Mouse (Mus musculus): ENCODE data around the gene Dock6. TPM values are rescaled to one million over a fixed set of nuclear protein-coding genes. Genes with fewer than 3 reads are reported as not detected.
"Not testable (repeated sequence)": the region's sequence is repeated elsewhere in the genome, so short reads cannot be mapped to it uniquely, and the experiment has no call there.

Gene Dock6
- polyA plus RNA-seq, 1 experiment from 2014 or later = 14.0 TPM

DNA sequence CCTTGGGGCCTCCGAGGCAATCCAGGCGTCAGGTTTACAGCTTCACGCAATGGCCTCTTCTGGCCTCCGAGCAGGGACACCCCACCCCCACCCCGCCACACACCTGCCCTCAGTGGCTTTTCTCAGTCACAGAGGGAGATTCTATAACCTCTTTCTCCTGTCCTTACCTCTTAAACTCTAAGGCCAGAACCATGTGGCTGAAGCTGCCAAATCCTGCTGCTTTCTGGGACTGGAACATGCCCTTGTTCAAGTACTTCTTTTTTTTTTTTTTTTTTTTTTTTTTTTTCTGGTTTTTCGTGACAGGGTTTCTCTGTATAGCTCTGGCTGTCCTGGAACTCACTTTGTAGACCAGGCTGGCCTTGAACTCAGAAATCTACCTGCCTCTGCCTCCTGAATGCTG, 7.9 kb upstream of the Dock6 start:
- not testable (repeated sequence) for H3K4me1 ChIP-seq; H3K27ac ChIP-seq (replicated peaks); H3K9me3 ChIP-seq (replicated peaks); H3K4me3 ChIP-seq (replicated peaks); H3K36me3 ChIP-seq; ATAC-seq (ENCODE audit: low FRiP score); H3K27me3 ChIP-seq (replicated peaks); H3K4me2 ChIP-seq; H3K9ac ChIP-seq (replicated peaks)
- 64% methylated on average over 6 of the region's 6 CpGs for WGBS

DNA sequence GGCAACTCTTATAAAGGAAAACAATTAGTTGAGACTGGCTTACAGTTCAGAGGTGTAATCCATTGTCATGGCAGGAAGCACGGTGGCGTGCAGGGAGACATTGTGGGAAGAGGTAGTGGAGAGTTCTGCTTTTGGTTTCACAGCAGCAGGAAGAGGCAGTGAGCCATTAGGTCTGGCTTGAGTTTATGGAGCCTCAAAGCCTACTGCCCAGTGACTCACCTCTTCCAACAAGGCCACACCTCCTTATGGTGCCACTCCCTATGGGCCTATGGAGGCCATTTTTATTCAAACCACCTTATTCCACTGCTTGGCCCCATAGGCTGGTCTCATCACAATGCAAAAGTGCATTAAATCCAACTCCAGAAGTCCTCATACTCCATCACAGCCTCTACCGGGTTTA, 7.2 kb upstream of the Dock6 start:
- Histone ChIP-seq H3K27me3 (replicated peaks) (no peaks in the 10 kb centered on the region), H3K36me3 (no peaks in the 10 kb centered on the region), H3K4me3 (replicated peaks) (no peak overlapping the region), H3K9ac (replicated peaks) (no peak overlapping the region), H3K4me2 (no peak overlapping the region), H3K4me1 (no peaks in the 10 kb centered on the region), H3K27ac (replicated peaks) (no peak overlapping the region), H3K9me3 (replicated peaks) (no peaks in the 10 kb centered on the region)
- WGBS = 87% methylated on average over 3 of the region's 3 CpGs
- ATAC-seq (ENCODE audit: low FRiP score) = no peak

- no peak overlapping the region for H3K4me2 ChIP-seq
- H3K4me3 ChIP-seq (replicated peaks) = no peak overlapping the region
- no peaks in the 10 kb centered on the region for H3K27me3 ChIP-seq (replicated peaks)
- H3K4me1 ChIP-seq = peaks cover under 1% of the 10 kb centered on the region
- no peak overlapping the region for H3K27ac ChIP-seq (replicated peaks)
- H3K36me3 ChIP-seq = no peaks in the 10 kb centered on the region
- H3K9me3 ChIP-seq (replicated peaks) = no peaks in the 10 kb centered on the region
- no peak overlapping the region for H3K9ac ChIP-seq (replicated peaks)
- no peak for ATAC-seq (ENCODE audit: low FRiP score)
- WGBS = 81% methylated on average over 6 of the region's 6 CpGs
Measured at GRCm38 (mm10) chr9:21858084-21858483, 5.6 kb upstream of the Dock6 start.

DNA sequence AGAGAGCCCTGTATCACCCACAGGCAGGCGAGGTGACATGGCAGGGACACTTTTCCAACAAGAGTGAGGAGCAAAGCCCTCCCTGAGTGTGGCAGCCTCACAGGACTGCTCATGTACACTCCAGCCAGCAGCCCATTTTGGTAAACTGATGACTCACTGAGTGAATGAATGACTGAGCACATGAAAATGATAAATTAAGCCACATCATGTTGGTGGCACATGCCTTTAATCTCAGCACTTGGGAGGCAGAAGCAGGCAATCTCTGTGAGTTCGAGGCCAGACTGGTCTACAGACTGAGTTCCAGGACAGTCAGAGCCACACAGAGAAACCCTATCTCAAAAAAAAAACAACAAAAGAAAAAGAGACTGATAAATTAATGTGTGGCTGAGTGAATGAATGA, 5.1 kb upstream of the Dock6 start:
- no peak overlapping the region for H3K4me3 ChIP-seq (replicated peaks)
- H3K36me3 ChIP-seq = no peaks in the 10 kb centered on the region
- ATAC-seq (ENCODE audit: low FRiP score) = no peak
- no peak overlapping the region for H3K4me2 ChIP-seq
- no peak overlapping the region for H3K27ac ChIP-seq (replicated peaks)
- H3K9ac ChIP-seq (replicated peaks) = no peak overlapping the region
- no peaks in the 10 kb centered on the region for H3K9me3 ChIP-seq (replicated peaks)
- WGBS = 71% methylated on average over 2 of the region's 2 CpGs
- peaks cover 7% of the 10 kb centered on the region for H3K4me1 ChIP-seq
- H3K27me3 ChIP-seq (replicated peaks) = no peaks in the 10 kb centered on the region

GRCm38 (mm10) chr9:21854894-21855293, 2.5 kb upstream of the Dock6 start:
- WGBS = 87% methylated on average over 6 of the region's 6 CpGs
- Histone ChIP-seq H3K9me3 (replicated peaks) (no peaks in the 10 kb centered on the region), H3K36me3 (no peaks in the 10 kb centered on the region), H3K4me1 (peaks cover 13% of the 10 kb centered on the region), H3K4me2 (no peak overlapping the region), H3K27ac (replicated peaks) (no peak overlapping the region), H3K27me3 (replicated peaks) (no peaks in the 10 kb centered on the region), H3K9ac (replicated peaks) (no peak overlapping the region), H3K4me3 (replicated peaks) (no peak overlapping the region)
- no peak for ATAC-seq (ENCODE audit: low FRiP score)

GRCm38 (mm10) chr9:21853961-21854360, 1.5 kb upstream of the Dock6 start:
- WGBS = 84% methylated on average over 5 of the region's 5 CpGs
- Histone ChIP-seq H3K4me2 (no peak overlapping the region), H3K9ac (replicated peaks) (no peak overlapping the region), H3K27ac (replicated peaks) (no peak overlapping the region), H3K27me3 (replicated peaks) (no peaks in the 10 kb centered on the region), H3K36me3 (no peaks in the 10 kb centered on the region), H3K9me3 (replicated peaks) (no peaks in the 10 kb centered on the region), H3K4me1 (peaks cover 13% of the 10 kb centered on the region), H3K4me3 (replicated peaks) (no peak overlapping the region)
- ATAC-seq (ENCODE audit: low FRiP score) = no peak

GRCm38 (mm10) chr9:21851084-21851483, 1.4 kb downstream of the Dock6 start:
- 0 out of 2 replicates have a peak overlapping the region, but pooled peaks have one; percentile 46 for H3K27ac ChIP-seq (replicated peaks)
- peak overlapping the region; percentile 68 for H3K4me2 ChIP-seq
- WGBS = 74% methylated on average over 3 of the region's 3 CpGs
- no peaks in the 10 kb centered on the region for H3K27me3 ChIP-seq (replicated peaks)
- H3K9ac ChIP-seq (replicated peaks) = no peak overlapping the region
- no peak for ATAC-seq (ENCODE audit: low FRiP score)
- H3K9me3 ChIP-seq (replicated peaks) = no peaks in the 10 kb centered on the region
- H3K4me1 ChIP-seq = peaks cover 27% of the 10 kb centered on the region
- no peaks in the 10 kb centered on the region for H3K36me3 ChIP-seq
- peak overlapping the region; percentile 54; the same call in 1 of the 2 replicates for H3K4me3 ChIP-seq (replicated peaks)

DNA sequence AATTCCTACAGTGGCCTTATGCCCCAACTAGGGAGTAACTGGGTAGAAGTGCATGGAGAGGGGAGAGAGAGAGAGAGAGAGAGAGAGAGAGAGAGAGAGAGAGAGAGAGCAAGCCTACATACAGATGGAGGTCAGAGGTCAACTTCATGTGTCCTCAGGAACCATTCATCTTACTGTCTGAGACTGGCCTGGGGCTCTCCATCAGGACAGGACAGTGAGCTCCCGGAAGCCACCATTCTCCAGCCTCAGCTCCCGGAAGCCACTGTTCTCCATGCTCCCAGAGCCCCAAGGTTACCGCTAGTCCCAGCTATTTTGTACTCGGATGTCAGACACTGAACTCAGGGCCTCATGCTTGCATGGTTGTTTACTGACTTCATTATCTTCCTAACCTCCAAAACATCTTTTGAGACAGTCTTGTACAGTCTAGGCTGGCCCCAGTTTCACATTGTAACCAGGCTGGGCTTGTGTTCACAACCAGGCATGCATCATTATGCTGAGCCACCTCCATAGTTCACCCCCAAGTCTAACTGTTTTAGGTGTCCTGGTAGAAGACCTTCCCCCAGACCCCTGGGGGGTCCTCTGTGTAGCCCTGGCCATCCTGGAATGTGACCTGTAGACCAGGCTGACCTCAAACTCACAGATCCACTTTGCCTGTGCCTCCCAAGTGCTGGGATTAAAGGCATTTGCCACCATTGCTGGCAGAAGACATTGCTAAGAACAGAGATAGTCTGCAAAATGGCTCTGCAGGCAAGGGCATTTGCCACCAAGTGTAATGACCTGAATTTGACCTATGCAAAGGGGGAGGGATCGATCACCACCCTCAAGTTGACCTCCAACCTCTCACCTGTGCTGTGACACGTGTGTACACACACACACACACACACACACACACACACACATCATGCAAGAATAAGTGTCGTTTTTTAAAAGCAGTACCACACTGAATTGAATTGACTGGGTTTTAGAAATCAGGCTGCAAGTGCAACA, 2.5 kb downstream of the Dock6 start:
- no peak for ATAC-seq (ENCODE audit: low FRiP score)
- Histone ChIP-seq H3K9me3 (replicated peaks) (no peaks in the 10 kb centered on the region), H3K36me3 (no peaks in the 10 kb centered on the region), H3K4me2 (peak overlapping the region; percentile 68; the same call in 1 of the 2 replicates), H3K4me3 (replicated peaks) (no peak overlapping the region), H3K27ac (replicated peaks) (peak overlapping the region; percentile 13; the same call in 1 of the 2 replicates), H3K27me3 (replicated peaks) (no peaks in the 10 kb centered on the region), H3K9ac (replicated peaks) (0 out of 2 replicates have a peak overlapping the region, but pooled peaks have one; percentile 10), H3K4me1 (peaks cover 27% of the 10 kb centered on the region)
- WGBS = 66% methylated on average over 7 of the region's 7 CpGs

DNA sequence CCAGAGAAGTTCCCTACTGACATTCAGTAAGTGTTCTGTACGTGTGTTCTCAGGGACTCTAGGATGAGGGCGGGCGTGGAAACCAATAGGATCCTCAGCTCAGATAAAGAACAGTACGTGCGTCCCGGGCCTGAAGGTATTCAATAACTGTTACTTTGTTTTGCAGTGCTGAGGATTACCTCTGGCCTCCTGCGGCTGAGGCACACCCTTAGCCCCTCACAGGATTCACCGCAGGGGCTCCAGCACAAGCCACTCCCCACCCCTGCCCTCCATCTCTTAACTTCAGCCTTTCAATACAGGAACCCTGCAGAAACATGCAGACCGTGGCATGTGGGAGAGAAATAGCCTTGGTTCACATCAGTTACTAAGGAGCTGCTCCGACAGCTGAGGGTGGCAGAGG, 4.5 kb downstream of the Dock6 start:
- Histone ChIP-seq H3K4me2 (no peak overlapping the region), H3K4me3 (replicated peaks) (no peak overlapping the region), H3K9me3 (replicated peaks) (no peaks in the 10 kb centered on the region), H3K4me1 (peaks cover 25% of the 10 kb centered on the region), H3K9ac (replicated peaks) (no peak overlapping the region), H3K27ac (replicated peaks) (peak overlapping the region; percentile 57; the same call in 1 of the 2 replicates), H3K27me3 (replicated peaks) (no peaks in the 10 kb centered on the region), H3K36me3 (no peaks in the 10 kb centered on the region)
- WGBS = 33% methylated on average over 10 of the region's 10 CpGs
- no peak for ATAC-seq (ENCODE audit: low FRiP score)

- H3K27ac ChIP-seq (replicated peaks) = peak overlapping the region; percentile 57; the same call in 1 of the 2 replicates
- peaks cover 20% of the 10 kb centered on the region for H3K4me1 ChIP-seq
- H3K9me3 ChIP-seq (replicated peaks) = no peaks in the 10 kb centered on the region
- H3K4me2 ChIP-seq = peak overlapping the region; percentile 43
- ATAC-seq (ENCODE audit: low FRiP score) = no peak
- H3K4me3 ChIP-seq (replicated peaks) = no peak overlapping the region
- no peaks in the 10 kb centered on the region for H3K36me3 ChIP-seq
- H3K27me3 ChIP-seq (replicated peaks) = no peaks in the 10 kb centered on the region
- WGBS = 20% methylated on average over 3 of the region's 3 CpGs
- H3K9ac ChIP-seq (replicated peaks) = no peak overlapping the region; the same call in 1 of the 2 replicates
Measured at GRCm38 (mm10) chr9:21847425-21847824, 5.0 kb downstream of the Dock6 start.

GRCm38 (mm10) chr9:21846755-21847341, 5.6 kb downstream of the Dock6 start:
- 8% methylated on average over 11 of the region's 11 CpGs for WGBS
- peak; percentile 36; the same call in 1 of the 2 replicates for ATAC-seq (ENCODE audit: low FRiP score)
- no peaks in the 10 kb centered on the region for H3K9me3 ChIP-seq (replicated peaks)
- H3K4me3 ChIP-seq (replicated peaks) = no peak overlapping the region
- H3K27me3 ChIP-seq (replicated peaks) = no peaks in the 10 kb centered on the region
- no peak overlapping the region; the same call in 1 of the 2 replicates for H3K9ac ChIP-seq (replicated peaks)
- H3K27ac ChIP-seq (replicated peaks) = peak overlapping the region; percentile 54
- H3K36me3 ChIP-seq = no peaks in the 10 kb centered on the region
- H3K4me2 ChIP-seq = peak overlapping the region; percentile 43
- peaks cover 14% of the 10 kb centered on the region for H3K4me1 ChIP-seq
